Mouse (Mus musculus): Measurements from ENCODE around the gene Nedd1.

GRCm38 (mm10) chr10:92653266-92653665 is 69.0 kb downstream of the Nedd1 start:
- TF ChIP-seq CTCF (IDR thresholded peaks at IDR 0.05; ENCODE audit: low read depth, low read length) (no peak), POLR2A (IDR thresholded peaks at IDR 0.05; ENCODE audit: extremely low read depth, insufficient read depth, low read length) (no peak)

Data from liver, adult 2 months (tissue).